Mouse (Mus musculus) E14TG2a.4 (cell line): Measurements from ENCODE around the gene Plek2.

Source experiments
- CTCF ChIP-seq: conservative IDR thresholded peaks from 2 replicates; pipeline ENCODE4 v1.5.1; 2014; ENCODE audit warnings: low read length
- NANOG ChIP-seq: IDR thresholded peaks from 2 replicates; pipeline ENCODE4 v1.6.1; 2014; ENCODE audit warnings: borderline replicate concordance, low read length, mixed read lengths
- POU5F1 ChIP-seq: IDR thresholded peaks from 2 replicates; pipeline ENCODE4 v1.6.1; 2014; ENCODE audit warnings: low read length, borderline replicate concordance

GRCm38 (mm10) chr12:78952484-78952883 is 45.7 kb upstream of the Plek2 start:
- TF ChIP-seq CTCF (no peak), POU5F1 (no peak), NANOG (no peak)
